Mouse (Mus musculus) E14TG2a.4 (cell line): ENCODE data around the gene Fuca1.

Experiments
- H3K27me3 ChIP-seq: 2 replicates; pipeline ENCODE4 v1.6.1; 2014; ENCODE audit warnings: low read length, control low read depth; ENCODE audit not compliant: insufficient read depth
- H3K36me3 ChIP-seq: 2 replicates; pipeline ENCODE4 v1.6.1; 2014; ENCODE audit warnings: low read length, control low read depth; ENCODE audit not compliant: insufficient read depth
- H3K4me1 ChIP-seq: replicated peaks from 2 replicates; pipeline ENCODE4 v1.6.1; 2014; ENCODE audit warnings: low read depth, low read length, control low read depth
- H3K4me3 ChIP-seq: replicated peaks from 2 replicates; pipeline ENCODE4 v1.5.1; 2014; ENCODE audit warnings: mild to moderate bottlenecking, low read length
- H3K9me3 ChIP-seq: 2 replicates; pipeline ENCODE4 v1.6.1; 2014; ENCODE audit warnings: low read length, control low read depth
- CTCF ChIP-seq: conservative IDR thresholded peaks from 2 replicates; pipeline ENCODE4 v1.5.1; 2014; ENCODE audit warnings: low read length
- NANOG ChIP-seq: IDR thresholded peaks from 2 replicates; pipeline ENCODE4 v1.6.1; 2014; ENCODE audit warnings: borderline replicate concordance, low read length, mixed read lengths
- POU5F1 ChIP-seq: IDR thresholded peaks from 2 replicates; pipeline ENCODE4 v1.6.1; 2014; ENCODE audit warnings: low read length, borderline replicate concordance

The Fuca1 gene

DNA sequence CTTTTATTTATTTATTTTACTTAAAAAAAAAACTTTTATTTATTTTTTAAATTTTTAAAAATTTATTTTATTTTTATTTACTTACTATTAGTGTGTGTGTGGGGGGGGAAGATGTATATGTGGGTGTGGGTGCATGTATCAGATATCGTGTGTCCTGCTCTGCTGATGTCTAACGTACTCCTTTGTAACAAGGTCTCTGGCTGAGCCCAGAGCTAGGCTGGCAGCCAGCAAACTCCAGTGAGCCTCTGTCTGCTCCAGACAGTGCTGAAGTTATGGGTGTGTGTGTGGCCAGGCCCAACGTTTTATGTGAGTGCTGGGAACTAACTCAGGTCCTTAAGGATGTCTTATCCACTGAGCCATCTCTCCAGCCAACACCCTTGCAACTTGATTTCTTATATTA lies 8.4 kb upstream of the Fuca1 start:
- peaks cover 8% of the 10 kb centered on the region; the same call in 1 of the 2 replicates for H3K27me3 ChIP-seq
- no peak for TF ChIP-seq POU5F1
- TF ChIP-seq NANOG: no peak
- TF ChIP-seq CTCF: no peak
- H3K4me3 ChIP-seq: no peak overlapping the region
- H3K36me3 ChIP-seq: no peaks in the 10 kb centered on the region
- H3K4me1 ChIP-seq: peaks cover 11% of the 10 kb centered on the region
- no peaks in the 10 kb centered on the region for H3K9me3 ChIP-seq

GRCm38 (mm10) chr4:135912835-135913234 lies 7.7 kb upstream of the Fuca1 start:
- H3K9me3 ChIP-seq: no peaks in the 10 kb centered on the region
- H3K27me3 ChIP-seq: peaks cover 11% of the 10 kb centered on the region; the same call in 1 of the 2 replicates
- H3K36me3 ChIP-seq: no peaks in the 10 kb centered on the region
- H3K4me1 ChIP-seq: peaks cover 11% of the 10 kb centered on the region
- no peak overlapping the region for H3K4me3 ChIP-seq
- TF ChIP-seq NANOG (no peak), POU5F1 (no peak), CTCF (no peak)

GRCm38 (mm10) chr4:135913433-135913832 lies 7.1 kb upstream of the Fuca1 start:
- Histone ChIP-seq H3K4me1 (peaks cover 13% of the 10 kb centered on the region), H3K27me3 (peaks cover 11% of the 10 kb centered on the region; the same call in 1 of the 2 replicates), H3K4me3 (no peak overlapping the region), H3K9me3 (no peaks in the 10 kb centered on the region), H3K36me3 (no peaks in the 10 kb centered on the region)
- no peak for TF ChIP-seq NANOG
- no peak for TF ChIP-seq CTCF
- TF ChIP-seq POU5F1: no peak

DNA sequence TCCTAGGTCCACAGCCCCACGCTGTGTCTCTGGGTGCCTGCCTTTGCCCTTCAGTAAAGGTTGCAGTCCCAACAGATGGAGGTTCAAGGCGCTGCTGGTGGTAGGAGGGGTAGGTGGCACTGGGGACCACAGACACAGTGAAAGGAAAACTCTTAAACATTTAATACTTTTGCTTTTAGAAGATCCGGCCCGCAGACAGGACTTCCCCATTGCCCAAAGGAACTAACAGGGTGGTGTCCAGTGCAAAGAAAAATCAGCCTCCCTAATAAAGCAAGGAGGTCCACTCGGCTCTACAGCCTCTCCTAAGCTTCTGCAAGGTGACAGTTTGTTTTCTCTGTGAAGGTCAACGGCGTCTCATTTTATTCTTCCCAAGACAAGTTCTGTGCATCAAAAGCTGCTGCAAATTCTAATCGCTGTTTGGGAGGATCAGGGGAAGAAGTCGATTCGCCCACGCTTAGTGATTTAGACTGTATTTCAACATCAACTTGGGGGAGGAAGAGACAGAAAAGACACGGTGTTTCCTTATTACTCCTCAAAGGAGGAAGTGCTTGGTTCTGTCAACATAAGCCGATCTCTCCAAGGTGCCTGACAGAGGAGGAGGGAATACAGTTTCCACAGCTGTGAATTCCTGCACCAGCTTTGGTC lies 1.8 kb upstream of the Fuca1 start:
- no peak overlapping the region for H3K4me3 ChIP-seq
- peaks cover 43% of the 10 kb centered on the region for H3K4me1 ChIP-seq
- peaks cover 12% of the 10 kb centered on the region for H3K36me3 ChIP-seq
- H3K27me3 ChIP-seq: peaks cover 16% of the 10 kb centered on the region
- no peaks in the 10 kb centered on the region for H3K9me3 ChIP-seq
- TF ChIP-seq NANOG: no peak
- no peak for TF ChIP-seq POU5F1
- TF ChIP-seq CTCF: no peak

GRCm38 (mm10) chr4:135919280-135919639 lies 1.3 kb upstream of the Fuca1 start:
- Histone ChIP-seq H3K36me3 (peaks cover 15% of the 10 kb centered on the region), H3K9me3 (no peaks in the 10 kb centered on the region), H3K4me1 (peaks cover 46% of the 10 kb centered on the region), H3K4me3 (no peak overlapping the region), H3K27me3 (peaks cover 16% of the 10 kb centered on the region)
- no peak for TF ChIP-seq CTCF
- no peak for TF ChIP-seq POU5F1
- no peak for TF ChIP-seq NANOG

DNA sequence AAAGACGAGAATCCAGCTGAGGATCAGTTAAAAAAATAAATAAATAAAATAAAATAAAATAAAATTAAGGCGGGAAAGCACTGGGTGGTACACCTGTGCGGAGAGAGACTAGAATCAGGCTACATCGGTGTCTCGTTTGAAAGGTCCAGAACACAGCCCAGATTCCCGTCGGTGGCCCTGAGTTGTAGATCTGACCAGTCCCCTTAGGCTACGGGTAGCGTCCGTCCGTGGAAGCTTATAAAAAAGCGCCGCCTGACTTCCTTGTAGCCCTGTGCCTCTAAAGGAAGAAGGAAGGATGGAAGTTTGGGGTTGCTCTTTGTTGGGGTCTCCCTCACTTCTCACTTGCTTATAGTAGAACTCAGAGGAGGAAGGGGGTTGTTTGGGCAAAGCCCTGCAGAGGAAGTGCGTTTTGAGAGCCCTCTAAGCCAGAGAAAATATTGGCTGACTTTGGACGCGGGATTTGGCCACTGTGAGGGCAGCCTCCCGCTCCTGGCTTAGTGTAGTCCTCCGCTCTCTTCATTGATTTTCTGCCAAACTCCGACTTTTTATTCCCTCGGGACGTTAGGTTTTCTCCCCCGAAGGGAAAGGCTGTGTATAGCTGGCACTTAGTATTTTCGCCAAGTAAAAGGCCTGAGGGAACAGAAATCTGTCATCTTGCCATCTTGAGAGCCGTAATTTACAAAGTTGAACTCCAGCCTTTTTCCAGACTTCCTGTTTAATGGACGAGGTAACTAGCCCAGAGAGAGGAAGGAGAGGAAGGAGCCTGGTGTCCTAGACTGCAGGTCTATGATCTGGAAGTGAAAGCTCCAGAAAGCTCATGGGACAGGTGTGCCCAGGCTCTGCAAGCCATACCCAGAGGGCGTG lies 954 bp downstream of the Fuca1 start:
- TF ChIP-seq POU5F1 (no peak), NANOG (no peak), CTCF (no peak)
- H3K9me3 ChIP-seq: no peaks in the 10 kb centered on the region
- H3K4me1 ChIP-seq: peaks cover 66% of the 10 kb centered on the region
- peak overlapping the region; percentile 91 for H3K4me3 ChIP-seq
- H3K27me3 ChIP-seq: peaks cover 15% of the 10 kb centered on the region
- H3K36me3 ChIP-seq: peaks cover 25% of the 10 kb centered on the region

- Histone ChIP-seq H3K36me3 (peaks cover 25% of the 10 kb centered on the region), H3K4me3 (no peak overlapping the region), H3K9me3 (no peaks in the 10 kb centered on the region), H3K27me3 (peaks cover 8% of the 10 kb centered on the region), H3K4me1 (peaks cover 67% of the 10 kb centered on the region)
- no peak for TF ChIP-seq CTCF
- TF ChIP-seq POU5F1: no peak
- no peak for TF ChIP-seq NANOG
Observed at GRCm38 (mm10) chr4:135922190-135922589, 1.7 kb downstream of the Fuca1 start.

DNA sequence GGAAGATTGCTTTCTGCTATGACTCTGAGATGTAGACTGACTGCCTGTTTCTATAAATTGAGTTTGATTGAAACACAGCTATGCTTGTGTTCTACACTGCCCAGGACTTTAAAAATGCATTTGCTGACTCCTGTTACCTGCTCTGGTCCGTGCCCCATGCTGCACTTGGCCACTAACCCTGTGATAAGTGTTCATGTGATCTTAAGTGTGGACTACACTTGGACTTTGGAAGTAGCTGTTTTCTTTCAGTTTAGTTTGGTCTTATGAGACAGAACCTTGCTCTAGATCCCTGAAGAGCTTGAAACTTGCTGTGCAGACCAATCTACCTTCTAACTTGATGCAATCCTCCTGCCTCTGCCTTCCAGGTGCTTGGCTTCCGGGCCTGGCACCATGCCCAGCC lies 3.9 kb downstream of the Fuca1 start:
- Histone ChIP-seq H3K27me3 (peaks cover 5% of the 10 kb centered on the region; the same call in 1 of the 2 replicates), H3K4me3 (no peak overlapping the region), H3K36me3 (peaks cover 31% of the 10 kb centered on the region), H3K4me1 (peaks cover 73% of the 10 kb centered on the region), H3K9me3 (no peaks in the 10 kb centered on the region)
- no peak for TF ChIP-seq CTCF
- TF ChIP-seq POU5F1: no peak
- TF ChIP-seq NANOG: no peak
